In genomic region chr7:101003442-101004326, GRCm38 (mm10) we compare ENCODE assay signal across 14 mouse cellular contexts. TPM values are rescaled to one million over a fixed set of nuclear protein-coding genes. Genes with fewer than 3 reads are reported as not detected.
DNase-seq lines count a peak whose midpoint lies in the region; ATAC-seq lines count a peak whose summit lies in the region.
"Had no signal": no experiment of that assay in that cellular context is flagged by ENCODE, and none has a peak within 500 bp of the region (broad histone marks: within the 10 kb centered on the region; RNA-seq: fewer than 3 reads in every experiment).

No protein-coding gene starts in this region.

- H3K27me3 ChIP-seq in embryonic facial prominence, embryonic 12.5 days: peaks cover 4% of the 10 kb centered on the region; the same call in 1 of the 2 replicates

- H3K36me3 ChIP-seq in embryonic facial prominence, embryonic 12.5 days: no peaks in the 10 kb centered on the region
- H3K36me3 ChIP-seq: hindbrain, embryonic 12.5 days had no signal

- peaks cover 7% of the 10 kb centered on the region for H3K4me1 ChIP-seq in embryonic facial prominence, embryonic 12.5 days
- H3K4me1 ChIP-seq: forebrain, embryonic 13.5 days; hindbrain, embryonic 12.5 days had no signal

- peak overlapping the region; percentile 18 for H3K27ac ChIP-seq in embryonic facial prominence, embryonic 12.5 days
- H3K27ac ChIP-seq: forebrain, embryonic 13.5 days; hindbrain, embryonic 12.5 days had no signal

- no peak overlapping the region for H3K9ac ChIP-seq in embryonic facial prominence, embryonic 12.5 days
- H3K9ac ChIP-seq: forebrain, embryonic 13.5 days; hindbrain, embryonic 12.5 days had no signal

- no peak overlapping the region for H3K4me2 ChIP-seq in embryonic facial prominence, embryonic 12.5 days (replicated peaks)
- H3K4me2 ChIP-seq: forebrain, embryonic 13.5 days; hindbrain, embryonic 12.5 days had no signal

- ATAC-seq in embryonic facial prominence, embryonic 12.5 days (ENCODE audit: insufficient number of reproducible peaks, insufficient read depth, low FRiP score, low TSS enrichment): no peak
- ATAC-seq in megakaryocyte, adult 5-6 weeks (ENCODE audit: poor library complexity, severe bottlenecking): peak; percentile 24; the same call in 1 of the 2 replicates
- ATAC-seq: forebrain, embryonic 13.5 days had no signal

- intact Hi-C loops in heart, postnatal 25 days (cut with DNase I): no loop called here

- no peaks in the 10 kb centered on the region for H3K9me3 ChIP-seq in embryonic facial prominence, embryonic 12.5 days
- H3K9me3 ChIP-seq: forebrain, embryonic 13.5 days; hindbrain, embryonic 12.5 days had no signal

- WGBS in embryonic facial prominence, embryonic 12.5 days: 43% methylated on average over 11 of the region's 11 CpGs

- H3K4me3 ChIP-seq in embryonic facial prominence, embryonic 12.5 days: no peak overlapping the region
- H3K4me3 ChIP-seq: forebrain, embryonic 13.5 days; hindbrain, embryonic 12.5 days had no signal

- peak; percentile 96 for DNase-seq in heart, adult 11 months
- no peak for DNase-seq in heart, postnatal 25 days (ENCODE audit: low spot score)
- peak; percentile 27 to 53 for DNase-seq in lung, adult 18-20 months
- DNase-seq in lung, postnatal 14 days: no peak
- DNase-seq in testis, postnatal 10 days (ENCODE audit: low spot score): no peak
- DNase-seq in cerebellum, adult 9-10 months: no peak
- DNase-seq: B cell, adult 2 months had no signal

RNA-seq across cellular contexts. Expression of gene P2ry2, which starts 9.0 kb away (rescaled TPM):
- 10 to 100 TPM; 17.3 to 26.1 TPM for total RNA-seq in heart, postnatal 25 days (2021)
- 0.83 and 1.2 TPM in 2 replicates for polyA plus RNA-seq in embryonic facial prominence, embryonic 12.5 days (2016; fragmentation: Nextera tagmentation; extraction: Ambion mirVana)
- 1.6 and 2.1 TPM in 2 replicates for total RNA-seq in megakaryocyte, adult 5-6 weeks (2015)
- 3.6 and 3.7 TPM in 2 replicates for total RNA-seq in megakaryocyte, adult 5-6 weeks (2017)
- polyA plus RNA-seq: forebrain, embryonic 13.5 days had no signal

RNA-seq across cellular contexts. Expression of gene P2ry6, which starts 29.2 kb away (rescaled TPM):
- total RNA-seq in heart, postnatal 25 days (2021): 1 to 10 TPM; 4.4 TPM
- polyA plus RNA-seq in embryonic facial prominence, embryonic 12.5 days (2016; fragmentation: Nextera tagmentation; extraction: Ambion mirVana): 2.7 and 3.6 TPM in 2 replicates
- 32.8 and 34.2 TPM in 2 replicates for total RNA-seq in megakaryocyte, adult 5-6 weeks (2015)
- total RNA-seq in megakaryocyte, adult 5-6 weeks (2017): 12.0 and 12.9 TPM in 2 replicates
- total RNA-seq: common myeloid progenitor, adult 5-6 weeks; megakaryocyte-erythroid progenitor cell, adult 5-6 weeks; MEL had no signal

Comparison
In these comparisons a context has a peak if more than half of its experiments do, and no peak if none do; other contexts are left out.
1. DNase-seq: peak in heart, adult 11 months (single experiment) and lung, adult 18-20 months (2 of 2); none in heart, postnatal 25 days (single experiment), lung, postnatal 14 days (single experiment), testis, postnatal 10 days (single experiment) and cerebellum, adult 9-10 months (single experiment).